Mouse (Mus musculus) bone marrow, adult 2 months (tissue): ENCODE measurements around the gene Fgfr2.

Experiments used
- CTCF ChIP-seq: fragments of 200-500 bp; IDR thresholded peaks from 2 replicates; pipeline ENCODE4 v1.5.1; 2011; ENCODE audit warnings: low read length, control low read depth; ENCODE audit not compliant: control insufficient read depth, insufficient read depth
- POLR2A ChIP-seq: fragments of 200-500 bp; IDR thresholded peaks from 2 replicates; pipeline ENCODE4 v1.6.1; 2011; ENCODE audit warnings: low read depth, mild to moderate bottlenecking, control low read depth, low read length, borderline replicate concordance; ENCODE audit not compliant: control insufficient read depth

DNA sequence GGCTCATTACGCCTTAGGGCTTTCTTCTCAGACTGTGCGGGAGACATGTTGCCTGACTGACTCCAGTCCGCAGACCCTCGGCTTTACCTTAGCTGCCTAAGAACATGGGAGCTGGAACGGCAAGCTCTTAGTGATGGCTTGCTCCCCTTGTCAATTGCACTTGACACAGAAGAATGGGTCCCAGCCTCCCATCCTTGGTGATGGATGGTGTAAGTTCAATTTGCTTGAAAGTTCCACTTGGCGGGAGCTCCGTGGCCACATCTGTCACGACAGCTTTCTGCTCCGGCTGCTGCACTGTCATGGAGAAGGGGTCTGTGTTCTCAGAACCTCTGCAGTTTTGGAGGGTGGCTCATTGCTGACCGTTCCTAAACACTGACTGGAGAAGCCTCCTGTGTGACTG lies 1518.2 kb downstream of the Fgfr2 start:
- TF ChIP-seq CTCF (no peak), POLR2A (no peak)
